Mouse (Mus musculus) macrophage (primary cell): ENCODE data around the gene Pkd1l2. TPM values are rescaled to one million over a fixed set of nuclear protein-coding genes. Genes with fewer than 3 reads are reported as not detected.

ENCODE experiments used
- H3K27ac ChIP-seq: fragments of 350-480 bp; formaldehyde crosslinking; 2 replicates; pipeline ENCODE4 v1.9.0; 2021
- H3K36me3 ChIP-seq: fragments of 350-480 bp; formaldehyde crosslinking; 2 replicates; pipeline ENCODE4 v1.9.0; 2021; ENCODE audit errors: inconsistent target
- H3K4me3 ChIP-seq: fragments of 350-480 bp; formaldehyde crosslinking; 2 replicates; pipeline ENCODE4 v1.9.0; 2021; ENCODE audit errors: inconsistent target
- H3K79me2 ChIP-seq: fragments of 350-480 bp; formaldehyde crosslinking; 2 replicates; pipeline ENCODE4 v1.9.0; 2021; ENCODE audit errors: inconsistent target
- WGBS: methylation state at CpG from one replicate; pipeline ENCODE4 v1.1.7; 2026; ENCODE audit warnings: inconsistent platforms; ENCODE audit not compliant: missing documents; 5-methylcytosine and 5-hydroxymethylcytosine counted together
- polyA plus RNA-seq: library from polyadenylated mRNA; stranded (reverse); fragments of 250-400 nt; gene quantifications from 3 replicates; pipeline ENCODE4 v1.2.4, GENCODE M21; 2018; ENCODE audit warnings: inconsistent platforms
- total RNA-seq, 78 experiments: library from RNA; depleted of rRNA; stranded (reverse); fragments of 250-400 nt; gene quantifications; 1 replicate in 9 of 78; 2 replicates in 24 of 78; 3 replicates in 43 of 78; 4 replicates in 2 of 78; pipeline ENCODE4 v1.2.4; 2018; ENCODE audit warnings: inconsistent platforms in 56 of 78

Pkd1l2 gene
- total RNA-seq (2018; cell fraction: chromatin; rRNA removed), result 1 to 10 TPM in 11 of 26 experiments, under 1 TPM in 15; 0.08 to 3.3 (median 0.97) TPM
- under 1 TPM; 0.06 to 0.41 (median 0.22) TPM for total RNA-seq (2018; cell fraction: cytosol; rRNA removed)
- 1 to 10 TPM in 5 of 26 experiments, under 1 TPM in 18, not detected in 3; 0.06 to 1.6 (median 0.55) TPM for total RNA-seq (2018; cell fraction: nucleus; rRNA removed)
- polyA plus RNA-seq, result 0.11 to 0.34 TPM (median 0.20 TPM) in 3 replicates

DNA sequence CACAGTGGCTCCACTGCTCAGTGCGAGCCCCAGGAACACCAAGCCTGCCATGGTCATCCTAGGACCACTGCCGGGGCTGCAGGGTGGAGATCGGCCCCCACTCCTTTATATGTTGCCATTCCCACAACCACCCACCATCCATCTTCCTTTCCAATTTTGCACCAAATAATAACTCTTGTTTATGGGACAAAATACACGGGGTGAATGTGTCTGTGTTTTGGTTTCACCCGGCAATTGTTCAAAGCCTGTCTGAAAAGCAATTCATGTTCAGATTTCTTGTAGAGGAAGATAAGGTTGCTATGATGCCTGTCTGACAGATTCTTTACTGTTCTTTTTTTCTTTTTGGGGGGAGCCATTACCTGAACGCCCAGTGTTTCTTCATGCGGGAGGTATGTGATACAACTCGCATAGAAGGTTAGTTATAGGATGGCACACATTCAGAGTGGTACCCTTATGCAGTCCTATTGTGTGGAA lies at the start of gene Pkd1l2:
TSS of gene Pkd1l2 (minus strand) at position 51 of the 474 bp plus-strand sequence.
- WGBS, result 76% methylated on average over 8 of the region's 8 CpGs
- H3K36me3 ChIP-seq, result no peaks in the 10 kb centered on the region
- H3K4me3 ChIP-seq, result no peak within 1 kb of the TSS
- H3K79me2 ChIP-seq, result no peaks in the 10 kb centered on the region
- H3K27ac ChIP-seq, result no peak within 1 kb of the TSS

DNA sequence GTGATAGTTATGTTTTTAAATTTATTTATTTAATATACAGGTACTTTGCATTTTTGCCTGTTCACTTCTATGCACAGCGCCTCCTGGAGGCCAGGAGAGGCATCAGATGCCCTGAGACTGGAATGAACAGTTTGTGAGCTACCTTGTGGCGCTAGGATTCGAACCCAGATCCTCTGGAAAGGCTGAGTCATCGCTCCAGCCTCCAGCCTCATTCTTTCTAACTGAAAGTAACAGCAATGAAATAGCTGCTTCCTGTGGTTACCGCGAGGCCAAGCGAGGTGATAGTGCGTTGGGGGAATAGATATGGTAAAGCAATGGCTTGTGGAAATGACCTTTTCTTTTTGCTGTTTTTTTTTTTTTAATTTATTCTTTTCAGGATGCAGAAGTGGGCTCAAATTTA lies 44.8 kb upstream of the Pkd1l2 start:
- no peak overlapping the region for H3K27ac ChIP-seq
- no peak overlapping the region for H3K4me3 ChIP-seq
- H3K36me3 ChIP-seq, result no peaks in the 10 kb centered on the region
- WGBS, result 49% methylated on average over 8 of the region's 8 CpGs
- no peaks in the 10 kb centered on the region for H3K79me2 ChIP-seq

DNA sequence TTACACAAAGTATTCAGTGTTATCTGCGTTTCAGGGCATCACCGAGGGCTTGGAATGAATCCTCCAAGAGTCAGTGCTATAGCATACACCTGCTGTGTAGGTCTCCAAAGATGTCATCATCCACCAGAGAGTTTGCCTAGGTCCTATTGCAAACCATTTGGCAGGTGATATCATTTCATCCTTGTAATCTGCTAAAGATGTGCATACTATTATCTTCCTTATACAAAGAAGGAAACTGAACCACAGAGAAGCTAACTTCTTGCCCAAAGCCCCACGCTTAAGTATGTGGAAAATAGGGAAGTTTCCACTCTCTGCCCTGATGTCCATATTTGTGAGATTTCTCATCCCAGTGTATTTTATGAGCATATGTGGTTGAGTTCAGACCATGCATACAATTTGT lies 44.2 kb upstream of the Pkd1l2 start:
- 100% methylated on average over 2 of the region's 3 CpGs for WGBS
- Histone ChIP-seq H3K27ac (no peak overlapping the region), H3K36me3 (no peaks in the 10 kb centered on the region), H3K4me3 (no peak overlapping the region), H3K79me2 (no peaks in the 10 kb centered on the region)

DNA sequence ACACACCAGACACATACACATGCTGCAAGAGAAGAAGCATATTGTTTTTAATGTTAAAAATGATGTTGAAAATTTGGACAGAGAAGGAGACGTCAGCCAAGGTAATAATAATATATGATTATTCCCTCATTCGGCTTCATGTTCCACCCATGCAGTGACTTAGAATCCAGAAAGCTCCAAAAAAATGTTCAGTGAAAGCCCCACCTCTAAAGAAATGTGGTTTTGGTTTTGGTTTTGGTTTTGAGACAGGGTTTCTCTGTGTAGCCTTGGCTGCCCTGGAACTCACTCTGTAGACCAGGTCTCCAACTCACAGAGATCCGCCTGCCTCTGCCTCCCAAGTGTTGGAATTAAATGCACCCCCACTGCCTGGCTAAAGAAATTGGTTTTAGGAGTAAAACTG lies 43.6 kb upstream of the Pkd1l2 start:
- 84% methylated on average over 3 of the region's 3 CpGs for WGBS
- no peak overlapping the region for H3K27ac ChIP-seq
- no peak overlapping the region for H3K4me3 ChIP-seq
- no peaks in the 10 kb centered on the region for H3K36me3 ChIP-seq
- H3K79me2 ChIP-seq, result no peaks in the 10 kb centered on the region

DNA sequence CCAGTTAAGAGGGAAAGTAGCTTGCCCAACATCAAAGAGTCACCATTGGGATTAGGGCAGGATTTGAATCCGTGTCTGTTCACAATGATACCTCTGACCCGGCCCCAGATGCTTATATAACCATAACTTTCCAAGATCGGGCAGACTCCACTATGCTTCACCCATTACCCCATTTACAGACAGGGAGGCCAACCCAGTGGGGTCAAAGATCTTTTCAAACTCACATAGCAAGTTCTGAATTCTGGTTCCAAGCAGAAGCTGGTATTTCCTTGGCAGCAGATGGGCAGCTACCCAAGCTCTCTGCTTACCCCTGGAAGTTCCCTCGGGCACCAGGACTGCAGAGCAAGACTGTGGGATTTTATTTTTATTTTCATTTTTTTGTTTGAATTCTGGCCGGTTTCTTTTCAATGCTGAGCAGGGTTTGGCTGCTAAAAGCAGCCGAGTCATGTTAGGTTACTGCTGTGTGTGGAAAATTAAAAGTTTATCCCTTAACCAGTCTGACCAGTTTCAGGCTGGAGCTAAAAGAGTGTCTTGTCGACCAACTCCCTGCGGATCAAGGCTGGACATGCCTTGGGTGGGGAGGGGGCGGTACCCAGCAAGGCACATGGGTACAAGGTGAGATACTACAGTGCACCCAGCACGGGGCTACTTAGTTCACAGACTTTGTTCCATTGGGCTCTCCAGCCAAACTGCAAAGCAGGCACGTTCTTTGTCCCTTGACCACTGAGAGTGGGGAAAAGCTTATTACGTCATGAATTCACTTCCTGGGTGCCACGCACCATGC lies 41.8 kb upstream of the Pkd1l2 start:
- 64% methylated on average over 13 of the region's 13 CpGs for WGBS
- Histone ChIP-seq H3K79me2 (no peaks in the 10 kb centered on the region), H3K4me3 (no peak overlapping the region), H3K36me3 (no peaks in the 10 kb centered on the region), H3K27ac (no peak overlapping the region)

DNA sequence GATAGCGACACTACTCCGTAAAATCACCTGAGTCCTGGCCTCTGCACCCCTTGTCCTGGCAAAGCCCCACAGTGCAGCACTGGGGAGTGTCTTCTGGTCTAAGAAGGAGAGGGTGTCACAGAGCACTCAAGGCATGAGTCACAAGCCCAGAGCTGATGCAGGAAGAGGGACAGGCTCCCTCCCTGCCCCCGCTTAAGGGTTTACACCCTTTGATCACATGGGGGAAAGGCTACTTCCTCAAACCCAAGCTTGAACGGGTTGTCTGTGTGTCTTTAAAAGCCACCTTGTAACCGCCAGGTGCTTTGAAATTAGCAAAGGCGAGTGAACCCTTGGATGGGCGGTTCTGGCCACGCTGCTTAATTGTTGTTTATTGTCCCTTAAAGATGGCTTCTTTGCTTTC lies 39.0 kb upstream of the Pkd1l2 start:
- Histone ChIP-seq H3K36me3 (no peaks in the 10 kb centered on the region), H3K27ac (peak overlapping the region; percentile 71), H3K79me2 (no peaks in the 10 kb centered on the region), H3K4me3 (no peak overlapping the region)
- 40% methylated on average over 8 of the region's 8 CpGs for WGBS

DNA sequence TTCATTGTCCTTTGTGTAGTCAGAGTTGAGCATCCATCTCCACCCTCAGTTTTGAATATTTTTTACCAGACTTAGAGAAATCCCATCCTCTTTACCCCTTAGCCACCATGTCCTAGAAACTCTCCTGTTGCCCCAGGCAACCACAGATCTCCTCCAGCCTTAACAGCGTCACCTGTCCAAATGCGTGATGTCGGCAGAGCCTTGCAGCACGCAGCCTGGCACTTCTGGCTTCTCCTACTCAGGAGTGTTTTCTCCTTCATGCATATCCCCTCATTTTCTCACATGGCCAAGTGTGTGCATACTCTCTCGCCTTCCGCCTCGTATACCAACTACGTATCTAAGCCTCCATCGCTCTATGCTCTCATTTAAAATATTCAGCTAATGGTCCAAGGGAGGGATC lies 36.2 kb upstream of the Pkd1l2 start:
- H3K36me3 ChIP-seq, result no peaks in the 10 kb centered on the region
- WGBS, result 97% methylated on average over 9 of the region's 9 CpGs
- no peaks in the 10 kb centered on the region for H3K79me2 ChIP-seq
- no peak overlapping the region for H3K27ac ChIP-seq
- H3K4me3 ChIP-seq, result no peak overlapping the region

DNA sequence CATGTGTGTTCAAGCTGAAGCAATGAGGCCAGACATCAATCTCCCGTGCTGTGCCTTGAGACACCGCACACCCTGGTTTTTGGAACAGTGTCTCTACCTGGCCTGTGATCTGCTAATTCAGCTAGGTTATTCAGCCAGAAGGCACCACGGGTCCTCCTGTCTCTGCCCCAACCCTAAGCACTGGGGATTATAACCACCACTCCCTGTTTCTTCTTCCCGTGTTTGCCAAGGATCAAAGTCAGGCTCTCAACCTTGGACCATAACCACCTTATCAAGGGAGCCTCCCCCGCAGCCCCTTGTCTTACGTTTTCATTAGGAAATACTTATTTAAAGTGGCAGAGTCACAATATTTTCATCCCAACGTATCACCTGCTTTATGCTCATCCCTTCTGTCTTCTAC lies 34.3 kb upstream of the Pkd1l2 start:
- WGBS, result 93% methylated on average over 7 of the region's 7 CpGs
- Histone ChIP-seq H3K36me3 (no peaks in the 10 kb centered on the region), H3K4me3 (no peak overlapping the region), H3K79me2 (no peaks in the 10 kb centered on the region), H3K27ac (no peak overlapping the region)

DNA sequence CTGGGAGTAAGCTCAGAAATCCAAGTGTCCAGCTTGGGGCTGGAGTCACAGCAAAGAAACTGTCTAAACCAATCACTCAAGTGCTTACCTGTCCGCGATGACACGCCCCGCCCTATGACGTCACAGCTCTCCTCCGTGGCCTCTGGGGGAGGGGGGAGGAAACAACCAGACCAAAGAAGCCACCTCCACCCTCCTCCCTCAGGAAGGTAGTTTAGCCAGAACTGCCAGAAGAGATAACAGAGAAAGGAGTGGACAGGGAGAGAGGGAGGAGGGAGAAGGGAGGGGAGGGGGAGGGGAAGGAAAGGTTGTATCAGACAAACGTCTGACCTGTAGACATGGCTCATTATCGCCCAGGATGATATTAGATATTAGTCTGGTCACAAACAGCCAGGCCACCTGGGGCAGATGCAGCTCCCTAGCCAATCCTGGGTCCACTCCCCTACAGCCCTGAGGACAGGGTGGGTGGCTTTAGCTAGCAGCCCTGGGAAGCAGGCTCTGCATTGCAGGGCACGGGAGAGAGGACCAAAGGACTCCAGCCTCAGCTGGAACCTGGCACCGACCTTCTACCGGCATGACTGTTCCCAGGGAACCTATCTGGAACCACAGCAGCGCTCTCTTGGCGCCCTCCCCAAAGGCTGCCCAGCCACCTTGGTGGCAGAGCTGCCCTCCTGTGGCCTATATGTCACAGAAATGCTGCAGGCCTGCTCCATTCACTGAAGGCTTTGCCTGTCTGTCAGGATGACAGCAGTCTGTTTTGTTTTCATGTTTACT lies 33.6 kb upstream of the Pkd1l2 start:
- WGBS, result 36% methylated on average over 13 of the region's 13 CpGs

DNA sequence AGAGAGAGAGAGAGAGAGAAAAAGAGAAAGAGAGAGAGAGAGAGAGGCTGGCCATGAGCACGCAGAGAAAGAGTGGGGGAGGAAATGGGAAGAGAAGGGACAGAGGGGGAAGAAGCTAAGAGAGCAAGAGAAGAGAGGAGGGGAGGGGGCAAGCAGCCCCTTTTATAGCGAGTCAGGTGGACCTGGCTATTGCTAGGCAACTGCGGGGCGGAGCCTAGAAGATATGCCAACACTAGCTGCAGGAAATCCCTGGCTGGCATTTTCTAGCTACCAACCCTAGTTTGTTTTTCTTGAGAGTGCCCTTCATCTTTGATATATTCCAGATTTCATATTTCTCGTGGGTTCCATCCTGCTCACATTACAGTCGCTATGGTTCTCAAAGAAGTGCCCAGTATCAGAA lies 32.8 kb upstream of the Pkd1l2 start:
- H3K4me3 ChIP-seq, result no peak overlapping the region
- H3K36me3 ChIP-seq, result no peaks in the 10 kb centered on the region
- WGBS, result 60% methylated on average over 6 of the region's 6 CpGs
- H3K79me2 ChIP-seq, result no peaks in the 10 kb centered on the region
- H3K27ac ChIP-seq, result no peak overlapping the region

More for the DNA sequence above, 33.6 kb upstream of the Pkd1l2 start:
- Histone ChIP-seq H3K27ac (no peak overlapping the region), H3K4me3 (no peak overlapping the region), H3K79me2 (no peaks in the 10 kb centered on the region), H3K36me3 (no peaks in the 10 kb centered on the region)

DNA sequence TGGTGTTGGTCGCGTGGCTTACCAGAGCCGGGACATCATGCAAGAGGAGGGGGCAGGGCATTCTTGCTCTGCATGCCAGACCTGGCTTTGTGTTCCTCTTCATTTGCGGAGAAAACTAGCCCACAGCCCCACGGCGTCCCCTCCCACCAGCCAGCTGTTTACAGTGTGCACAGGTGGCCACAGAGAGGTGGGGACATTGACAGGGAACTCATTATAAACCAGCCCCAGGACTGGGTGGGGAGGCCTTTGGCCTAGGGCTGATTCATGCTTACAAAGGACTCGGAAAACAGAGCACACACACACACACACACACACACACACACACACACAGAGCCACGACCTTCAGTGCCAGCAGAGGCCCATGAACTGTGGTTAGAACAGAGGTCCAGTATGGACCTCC lies 30.0 kb upstream of the Pkd1l2 start:
- Histone ChIP-seq H3K36me3 (no peaks in the 10 kb centered on the region), H3K79me2 (no peaks in the 10 kb centered on the region), H3K4me3 (no peak overlapping the region), H3K27ac (no peak overlapping the region)
- WGBS, result 61% methylated on average over 8 of the region's 8 CpGs

DNA sequence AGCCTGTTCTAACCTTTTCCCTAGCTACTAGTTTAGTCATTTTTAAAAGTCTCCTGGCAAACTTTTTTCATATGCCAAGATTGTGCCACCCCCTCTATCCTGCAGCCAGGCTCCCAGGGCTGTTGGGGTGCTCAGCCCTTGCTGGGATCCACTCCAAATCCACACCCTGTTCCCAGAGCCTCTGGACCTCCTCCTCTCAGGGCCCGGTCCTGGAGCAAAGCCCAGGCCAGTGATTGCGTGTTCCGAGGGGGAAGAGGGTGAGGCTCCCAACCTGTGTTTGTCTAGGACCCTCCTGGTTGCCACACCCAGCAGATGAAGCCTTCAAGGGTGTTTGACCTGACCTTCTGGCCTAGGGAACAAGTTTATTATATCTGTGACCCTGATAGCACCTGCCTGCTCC lies 29.4 kb upstream of the Pkd1l2 start:
- 82% methylated on average over 3 of the region's 3 CpGs for WGBS
- H3K79me2 ChIP-seq, result no peaks in the 10 kb centered on the region

DNA sequence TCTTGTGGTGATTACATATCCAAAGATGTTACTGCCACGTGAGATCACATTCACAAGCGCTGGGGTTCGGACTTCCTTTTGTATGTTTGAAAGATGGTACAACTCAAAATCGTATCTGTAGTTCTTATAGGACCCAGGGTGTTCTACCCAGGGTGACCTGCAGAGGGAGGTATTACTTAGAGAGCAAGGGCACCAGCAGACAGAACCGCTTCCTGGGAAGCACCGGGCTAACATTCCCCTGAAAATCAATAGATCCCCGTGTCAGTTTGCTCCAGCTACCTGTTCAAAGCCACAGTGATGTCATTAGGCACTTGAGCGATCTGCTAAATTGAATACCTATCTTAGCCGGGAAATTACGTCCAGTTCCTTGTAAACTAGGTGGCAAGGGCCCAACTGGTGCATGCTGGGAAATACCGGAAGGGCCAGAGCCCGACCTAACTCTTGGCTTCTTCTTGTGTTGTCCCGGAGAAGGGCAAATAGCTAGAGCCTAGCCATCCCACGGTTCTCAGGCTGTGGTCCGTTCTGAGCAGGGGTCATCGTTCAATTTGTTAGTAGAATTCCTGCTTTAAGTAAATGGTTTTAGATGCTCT lies 27.6 kb upstream of the Pkd1l2 start:
- Histone ChIP-seq H3K36me3 (no peaks in the 10 kb centered on the region), H3K79me2 (no peaks in the 10 kb centered on the region), H3K27ac (no peak overlapping the region), H3K4me3 (no peak overlapping the region)
- 62% methylated on average over 16 of the region's 16 CpGs for WGBS

More for the DNA sequence above, 29.4 kb upstream of the Pkd1l2 start:
- Histone ChIP-seq H3K36me3 (no peaks in the 10 kb centered on the region), H3K4me3 (no peak overlapping the region), H3K27ac (no peak overlapping the region)

DNA sequence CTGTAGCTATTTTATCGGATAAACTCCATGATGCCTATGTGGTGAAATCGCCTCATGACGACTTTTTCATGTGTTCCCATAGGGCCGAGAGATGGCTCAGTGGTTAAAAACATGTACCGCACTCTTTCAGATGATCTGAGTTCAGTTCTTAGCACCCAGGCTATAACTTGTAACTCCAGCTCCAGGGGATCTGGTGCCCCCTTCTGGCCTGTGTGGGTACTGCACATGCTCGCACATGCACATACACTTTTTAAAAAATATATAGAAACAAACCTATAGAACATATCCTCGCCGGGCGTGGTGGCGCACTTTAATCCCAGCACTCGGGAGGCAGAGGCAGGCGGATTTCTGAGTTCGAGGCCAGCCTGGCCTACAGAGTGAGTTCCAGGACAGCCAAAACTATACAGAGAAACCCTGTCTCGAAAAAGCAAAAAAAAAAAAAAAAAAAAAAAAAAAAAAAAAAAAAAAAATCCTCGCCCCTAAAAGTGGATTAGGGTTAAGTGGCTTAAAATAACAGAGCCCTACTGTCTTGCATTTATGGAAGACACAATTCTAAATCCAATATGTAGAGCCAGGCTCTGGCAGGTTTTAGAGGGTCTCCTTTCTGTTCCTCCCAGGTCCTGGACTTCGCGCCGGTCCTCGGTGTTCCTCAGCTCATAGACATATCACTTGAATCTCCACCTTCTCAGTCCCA lies 26.9 kb upstream of the Pkd1l2 start:
- no peaks in the 10 kb centered on the region for H3K79me2 ChIP-seq
- WGBS, result 95% methylated on average over 16 of the region's 19 CpGs

More for the DNA sequence above, 26.9 kb upstream of the Pkd1l2 start:
- no peak overlapping the region for H3K4me3 ChIP-seq
- H3K27ac ChIP-seq, result no peak overlapping the region
- no peaks in the 10 kb centered on the region for H3K36me3 ChIP-seq
